Mouse (Mus musculus) effector memory CD4-positive, alpha-beta T cell, adult 5 months (primary cell): Measurements from ENCODE around the gene Cdh12. TPM values are rescaled to one million over a fixed set of nuclear protein-coding genes. Genes with fewer than 3 reads are reported as not detected.

Experiments
- polyA plus RNA-seq: library from polyadenylated mRNA; unstranded; fragments of 100-300 nt; shearing (Covaris generic); gene quantifications from one replicate; pipeline ENCODE4 v1.2.1, GENCODE M21; 2017

Gene Cdh12
- 0.11 TPM for polyA plus RNA-seq

DNA sequence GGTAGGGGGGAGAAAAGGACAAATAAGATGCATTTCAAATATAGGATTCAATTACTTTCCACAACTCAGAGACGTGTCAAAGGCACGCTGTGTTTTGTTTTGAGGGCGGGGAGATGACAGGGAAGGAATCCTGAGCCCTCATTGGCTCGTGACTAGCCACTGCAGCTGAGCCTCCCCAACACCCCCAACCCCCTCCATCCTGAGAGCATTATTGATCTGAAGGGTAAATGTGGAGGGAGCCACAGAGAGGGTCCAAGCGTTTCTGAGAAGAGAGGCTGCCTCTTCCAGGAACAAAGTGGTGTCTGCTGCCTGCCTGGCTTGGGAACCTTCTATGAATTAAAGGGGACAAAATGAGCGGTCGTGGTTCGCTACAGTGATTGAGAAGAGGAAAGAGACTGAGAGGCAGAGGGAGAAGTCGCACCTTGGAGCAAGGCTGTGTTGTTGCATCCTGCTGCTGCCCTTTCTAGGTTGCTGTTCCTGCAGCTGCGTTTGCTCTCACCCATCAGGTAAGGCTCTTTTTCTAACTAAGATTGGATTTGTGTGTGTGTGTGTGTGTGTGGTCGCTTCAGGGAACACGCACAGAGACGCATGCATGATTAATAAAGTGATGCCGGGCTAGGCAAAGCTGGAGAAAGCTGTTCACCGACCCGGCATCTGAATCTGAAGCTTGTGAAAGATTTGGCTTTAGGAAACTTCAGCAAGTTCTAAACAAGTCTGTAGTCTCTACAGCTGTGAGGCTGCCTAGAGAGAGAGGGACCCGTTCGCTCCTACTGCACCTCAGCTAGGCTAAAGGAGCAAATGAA lies at the start of gene Cdh12:
Gene Cdh12 (plus strand): TSS at position 405 of the 803 bp plus-strand sequence.

DNA sequence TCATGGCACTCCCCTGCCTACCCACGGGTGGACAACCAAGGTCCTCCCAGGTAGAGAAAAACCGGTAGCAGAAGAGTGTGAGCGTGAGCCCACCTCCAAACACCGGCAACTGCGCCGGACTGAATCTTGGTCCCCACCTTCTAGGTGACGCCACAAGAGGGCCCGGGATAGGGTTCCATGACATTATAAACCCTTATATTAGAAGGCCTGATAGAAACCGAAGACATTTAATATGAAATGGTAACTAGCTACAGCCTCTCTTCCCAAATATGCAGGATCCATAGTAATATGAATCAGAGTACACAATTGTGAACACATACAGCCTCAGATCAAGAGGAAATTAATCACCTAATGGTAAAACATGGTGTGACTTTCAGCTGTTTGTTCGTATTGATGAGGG lies 217.6 kb downstream of the Cdh12 start, which contains the start of gene Acot10:
Gene Acot10 (minus strand): TSS at position 101 of the 400 bp plus-strand sequence.

Other genes with a start within 250 kb of the Cdh12 start
- not detected for gene Acot10, start 217.5 kb downstream of the Cdh12 start, polyA plus RNA-seq